Mouse (Mus musculus) G1E-ER4 (cell line): ENCODE measurements around the gene Atad3a. TPM values are rescaled to one million over a fixed set of nuclear protein-coding genes. Genes with fewer than 3 reads are reported as not detected.

ENCODE experiments used
- GATA1 ChIP-seq: IDR thresholded peaks from one replicate; pipeline ENCODE4 v1.8.0; 2012; ENCODE audit warnings: low read length, inconsistent platforms
- polyA plus RNA-seq: library from polyadenylated mRNA; stranded (reverse); fragments of >175 nt; gene quantifications from 2 replicates; pipeline ENCODE4 v1.2.3, GENCODE M21; 2012

The Atad3a gene
- polyA plus RNA-seq, 1 experiment = 88.5 TPM

DNA sequence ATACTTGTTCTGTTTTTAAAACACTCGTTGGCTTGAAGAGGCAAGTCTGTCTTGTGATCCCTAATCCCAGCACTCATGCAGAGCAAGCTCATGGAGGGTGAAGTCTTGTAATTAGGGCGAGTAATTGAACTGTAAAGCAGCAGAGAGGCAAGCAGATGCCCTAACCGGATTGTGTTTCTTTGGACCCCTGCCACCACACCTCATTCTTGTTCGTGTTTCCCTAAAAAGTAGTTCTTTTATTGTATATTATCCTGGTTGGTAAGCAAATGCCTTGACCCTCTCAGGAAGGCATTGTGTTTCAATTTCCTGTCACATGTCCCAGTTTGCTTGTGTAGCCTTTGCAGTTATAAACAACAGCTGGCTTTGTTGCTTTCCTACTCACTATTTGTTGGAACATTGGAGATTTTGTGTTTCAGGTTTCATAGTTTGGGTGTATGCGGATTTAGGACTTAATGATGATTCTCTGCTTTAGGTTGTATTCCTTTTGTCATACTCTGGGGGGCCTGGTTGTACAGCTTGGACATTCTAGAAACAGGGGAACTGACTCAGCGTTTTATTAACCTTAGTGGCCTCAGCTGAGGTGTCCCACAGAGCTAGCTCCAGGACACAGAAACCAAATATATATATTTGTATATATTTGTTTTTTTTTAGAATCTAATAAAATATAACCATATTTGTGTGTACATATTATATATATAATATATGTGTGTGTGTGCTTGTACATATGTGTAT lies 50.2 kb downstream of the Atad3a start:
- no peak for TF ChIP-seq GATA1

DNA sequence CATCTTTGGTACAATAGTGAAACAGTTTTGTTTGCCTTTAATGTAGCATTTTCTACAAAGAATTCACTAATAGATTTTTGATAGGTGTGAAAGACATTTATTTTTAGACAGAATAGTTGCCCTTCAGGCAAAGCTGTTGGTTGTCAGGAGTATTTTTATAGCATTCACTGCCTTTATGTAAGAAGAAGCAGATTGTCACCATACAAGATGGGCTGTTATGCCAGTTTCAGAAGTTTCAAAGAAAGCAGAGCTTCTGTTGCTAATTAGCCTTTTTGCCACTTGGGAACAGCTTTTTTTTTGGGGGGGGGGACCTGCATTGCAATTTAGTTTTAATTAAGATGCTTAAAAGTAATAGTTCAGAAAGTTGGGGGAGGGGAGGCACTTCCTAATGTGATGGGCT lies 51.9 kb downstream of the Atad3a start:
- no peak for TF ChIP-seq GATA1

DNA sequence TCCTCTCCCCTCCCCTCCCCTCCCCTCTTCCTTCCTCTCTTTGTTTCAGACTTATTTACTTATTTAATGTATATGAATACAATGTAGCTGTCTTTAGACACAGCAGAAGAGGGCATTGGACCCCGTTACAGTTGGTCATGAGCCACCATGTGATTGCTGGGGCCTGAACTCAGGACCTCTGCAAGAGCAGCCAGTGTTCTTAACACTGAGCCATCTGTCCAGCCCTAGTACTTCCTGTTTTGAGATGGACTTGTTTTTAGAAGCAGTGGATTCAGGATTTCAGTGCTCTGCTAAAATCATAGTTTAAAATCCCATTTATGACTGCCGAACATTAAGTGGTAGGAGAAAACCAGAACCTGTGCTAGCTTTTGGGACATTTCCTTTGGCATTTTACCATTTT lies 52.3 kb downstream of the Atad3a start:
- TF ChIP-seq GATA1 = no peak

DNA sequence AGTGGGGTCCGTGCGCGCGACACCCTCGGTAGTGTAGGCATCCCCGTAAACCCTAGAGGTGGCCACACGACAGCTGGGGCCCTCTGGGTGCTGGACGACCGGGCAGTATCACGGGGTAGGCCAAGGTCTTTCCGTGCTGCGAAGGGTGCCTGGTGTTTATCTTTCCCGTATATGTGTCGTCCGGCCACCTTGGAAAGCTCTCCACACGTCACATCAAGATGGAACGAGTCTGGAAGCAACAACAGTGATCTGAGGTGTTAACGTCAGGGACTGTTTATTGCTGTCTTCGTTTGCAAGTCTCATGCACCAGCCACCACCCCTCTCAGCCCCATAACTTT lies 55.3 kb downstream of the Atad3a start:
- no peak for TF ChIP-seq GATA1

DNA sequence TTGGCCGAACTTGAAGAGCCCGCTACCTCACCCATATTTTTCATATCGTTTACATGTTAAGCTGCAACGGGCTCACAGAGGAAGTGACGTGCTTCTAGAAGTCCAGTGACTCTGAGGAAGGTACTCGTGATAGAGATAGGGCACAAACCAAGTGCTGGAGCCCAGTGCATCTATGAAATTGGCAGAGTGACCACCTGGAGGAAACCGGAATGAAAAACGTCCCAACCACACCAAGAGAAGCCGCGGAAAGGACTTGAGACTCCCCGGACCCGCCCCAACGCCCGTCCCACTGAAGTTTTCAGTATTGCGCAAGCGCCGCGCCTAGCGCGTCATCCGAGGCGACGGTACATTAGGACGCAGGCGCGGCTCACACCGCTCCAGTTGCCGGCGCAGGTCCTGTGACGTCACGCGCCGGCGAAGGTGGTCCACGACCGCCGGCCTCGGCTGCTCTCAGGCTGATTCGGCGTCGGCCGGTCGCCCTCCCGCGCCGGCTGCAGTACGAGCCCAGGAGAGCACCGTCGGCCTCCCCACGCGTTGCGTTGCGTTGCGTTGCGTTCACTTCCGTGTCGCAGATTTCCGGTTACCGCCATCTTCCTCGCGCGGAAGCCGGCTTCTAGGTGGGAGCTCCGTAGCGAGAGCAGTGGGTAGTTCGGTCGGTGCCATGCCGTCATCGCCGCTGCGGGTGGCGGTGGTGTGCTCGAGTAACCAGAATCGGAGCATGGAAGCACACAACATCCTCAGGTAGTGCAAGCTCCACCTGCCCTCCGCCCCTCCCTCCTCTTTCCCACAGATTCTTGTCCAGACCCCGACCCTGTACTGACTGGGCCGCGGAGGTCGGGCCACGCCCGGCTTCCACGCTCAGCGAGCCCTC lies 55.9 kb downstream of the Atad3a start, which contains the start of gene Ssu72:
Gene Ssu72, plus strand, starts transcription at position 80 of the 871 bp plus-strand sequence.
- TF ChIP-seq GATA1 = no peak

DNA sequence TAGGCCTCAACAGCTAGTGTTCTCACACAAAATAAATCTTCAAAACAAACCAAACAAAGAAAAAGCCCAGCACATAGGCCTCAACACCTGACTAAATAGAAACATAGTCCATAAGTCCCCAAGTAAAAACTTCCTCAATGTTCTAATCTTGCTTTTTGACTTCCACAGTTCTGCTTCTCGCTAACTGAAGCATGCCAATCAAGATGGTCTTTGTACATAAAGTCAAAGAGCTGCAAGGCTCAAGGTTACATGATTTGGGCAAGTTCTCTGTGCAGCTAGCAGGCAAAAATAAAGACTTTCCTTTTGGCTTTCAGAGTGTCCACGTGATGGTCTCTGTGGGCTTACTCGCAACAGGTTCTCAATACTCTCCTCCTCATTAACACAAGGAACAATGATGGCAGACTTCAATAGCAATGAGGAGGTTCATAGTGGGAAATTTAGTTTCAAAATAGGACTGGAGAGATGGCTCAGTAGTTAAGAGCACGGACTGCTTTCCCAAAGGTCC lies 57.4 kb downstream of the Atad3a start:
- no peak for TF ChIP-seq GATA1

DNA sequence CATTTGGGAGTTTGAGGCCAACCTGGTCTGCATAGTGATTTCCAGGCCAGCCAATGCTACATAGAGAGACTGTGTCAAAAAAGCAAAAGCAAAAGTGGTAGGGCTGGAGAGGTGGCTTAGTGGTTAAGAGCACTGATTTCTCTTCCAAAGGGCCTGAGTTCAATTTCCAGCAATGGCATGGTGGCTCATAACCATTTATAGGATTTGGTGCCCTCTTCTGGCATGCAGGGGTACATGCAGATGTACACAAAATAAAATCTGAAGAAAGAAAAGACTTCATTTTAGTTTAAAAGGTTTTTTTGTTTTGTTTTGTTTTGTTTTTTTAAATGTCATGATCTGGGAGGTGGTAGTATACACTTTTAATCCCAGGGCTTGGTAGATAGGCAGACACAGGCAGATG lies 60.5 kb downstream of the Atad3a start:
- TF ChIP-seq GATA1 = no peak

DNA sequence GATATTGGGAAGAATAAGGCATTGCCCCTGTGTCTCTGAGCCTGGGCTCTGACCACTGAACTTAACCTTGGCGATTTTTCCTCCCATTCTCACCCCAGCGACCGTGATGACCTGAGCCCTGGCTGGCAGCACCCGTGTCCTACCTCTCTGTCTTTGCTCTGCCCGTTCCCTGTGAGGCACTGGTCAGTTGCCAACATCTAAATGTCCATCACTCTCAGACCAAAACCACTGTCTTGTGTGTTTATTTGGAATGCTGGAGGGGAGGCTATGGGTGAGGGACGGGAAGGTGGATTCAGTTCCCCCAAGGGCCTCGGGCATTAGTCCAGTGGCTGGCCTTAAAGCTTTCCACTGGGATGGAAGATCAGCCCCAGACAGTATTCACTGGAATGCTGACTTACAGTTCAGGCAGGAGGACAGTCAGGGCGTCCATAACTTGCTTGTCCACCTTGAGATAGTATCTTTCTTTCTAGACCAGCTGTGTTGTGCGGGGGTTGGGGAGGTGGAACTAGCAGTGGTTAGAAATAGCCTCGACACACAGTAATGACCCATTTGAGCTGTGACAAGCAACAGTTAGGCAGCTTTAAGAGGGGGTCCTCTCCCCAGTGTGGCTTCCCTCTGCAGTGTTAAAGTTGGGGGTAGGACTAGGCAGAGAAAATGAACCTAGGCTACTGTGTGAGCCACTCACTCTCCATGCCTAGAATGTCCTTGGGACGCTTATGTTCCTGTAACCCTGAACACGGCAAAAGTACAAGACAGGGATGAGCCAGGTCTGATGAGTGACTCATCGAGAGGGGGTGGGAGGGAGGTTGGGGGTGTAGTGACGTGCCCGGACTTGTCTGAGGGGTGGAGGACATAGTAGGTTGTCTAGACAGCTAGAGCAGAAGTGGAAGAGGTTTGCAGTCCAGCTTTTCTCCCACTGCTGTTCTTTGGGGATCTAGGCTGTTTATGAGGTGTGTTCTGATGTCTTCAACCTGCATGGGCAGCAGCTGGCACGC lies 64.3 kb downstream of the Atad3a start:
- no peak for TF ChIP-seq GATA1

DNA sequence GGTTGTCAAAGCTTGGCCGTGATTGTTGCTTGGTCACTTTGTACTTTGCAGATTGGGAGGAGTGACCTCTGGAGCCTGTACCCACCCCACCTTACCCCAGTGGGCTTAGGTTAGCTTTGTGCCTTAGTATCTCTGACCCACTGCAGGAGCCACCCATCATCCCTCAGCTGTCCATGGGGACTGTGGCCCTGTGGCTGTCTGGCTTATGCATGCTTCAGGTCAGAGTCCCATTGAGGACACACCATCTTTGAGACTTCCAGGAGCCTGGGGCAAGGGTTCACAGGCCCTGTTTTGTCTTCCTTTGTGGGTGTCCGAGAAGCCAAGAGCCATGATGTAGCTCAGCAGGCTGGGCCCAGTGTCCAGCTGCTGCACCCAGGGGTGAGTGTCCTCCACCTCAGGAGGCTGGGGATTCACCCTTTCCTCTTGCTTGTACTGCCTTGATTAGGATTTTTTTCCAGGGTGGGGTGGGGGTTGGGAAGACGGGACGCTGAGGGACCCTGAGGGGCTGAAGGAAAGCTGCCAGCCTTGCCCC lies 65.3 kb downstream of the Atad3a start:
- no peak for TF ChIP-seq GATA1

DNA sequence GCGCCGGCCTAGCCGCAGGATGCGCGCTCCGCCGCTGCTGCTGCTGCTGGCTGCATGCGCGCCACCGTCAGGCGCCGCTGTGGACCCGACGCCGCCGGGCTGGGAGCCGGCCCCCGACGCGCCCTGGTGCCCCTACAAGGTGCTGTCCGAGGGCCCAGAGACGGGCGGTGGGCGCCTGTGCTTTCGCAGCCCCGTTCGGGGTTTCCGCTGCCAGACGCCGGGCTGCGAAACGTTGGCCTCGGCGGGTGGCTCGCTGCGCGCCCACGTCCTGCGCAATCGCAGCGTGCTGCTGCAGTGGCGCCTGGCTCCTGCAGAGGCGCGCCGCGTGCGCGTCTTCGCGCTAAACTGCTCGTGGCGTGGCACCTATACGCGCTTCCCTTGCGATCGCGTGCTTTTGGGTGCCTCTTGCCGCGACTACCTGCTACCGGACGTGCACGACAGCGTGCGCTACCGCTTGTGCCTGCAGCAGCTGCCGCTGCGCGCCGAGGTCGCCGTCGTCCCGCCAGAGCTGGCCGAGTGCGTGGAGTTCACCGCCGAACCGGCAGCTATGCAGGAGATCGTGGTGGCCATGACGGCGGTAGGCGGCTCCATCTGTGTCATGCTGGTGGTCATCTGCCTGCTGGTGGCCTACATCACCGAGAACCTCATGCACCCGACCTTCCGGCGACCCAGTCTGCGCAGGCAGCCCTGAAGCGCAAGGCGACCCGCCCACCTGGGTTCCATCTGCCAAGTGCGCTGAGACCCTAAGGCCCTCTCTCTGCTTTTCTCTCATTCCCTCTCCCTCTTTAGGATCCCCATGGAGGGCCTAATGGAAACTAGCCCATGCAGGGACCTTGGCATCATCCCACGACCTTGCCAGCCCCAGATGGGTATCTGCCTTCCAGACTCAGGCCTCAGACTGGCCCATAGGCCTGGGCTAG lies 66.2 kb downstream of the Atad3a start:
- no peak for TF ChIP-seq GATA1

DNA sequence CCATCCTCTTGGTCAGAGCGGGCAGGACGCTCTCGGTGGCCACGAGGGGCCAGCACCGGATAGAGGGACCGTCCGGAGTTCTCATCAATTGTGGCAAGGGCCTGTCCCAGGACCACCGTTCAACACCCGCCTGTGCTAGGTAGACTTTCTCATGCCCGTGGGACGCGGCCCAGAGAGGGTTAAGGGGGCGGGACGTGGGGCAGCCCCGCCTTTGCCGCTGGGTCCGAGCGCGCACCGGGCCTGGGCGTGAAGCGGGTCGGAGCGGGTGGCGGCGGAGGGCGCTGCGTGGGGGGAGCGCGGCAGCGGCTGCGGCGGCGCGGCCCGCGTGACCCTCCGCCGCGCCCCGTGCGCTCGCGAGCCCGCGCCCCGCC lies 66.8 kb downstream of the Atad3a start, which contains the start of gene Fndc10:
Gene Fndc10, plus strand, starts transcription at position 232 of the 371 bp plus-strand sequence.
- TF ChIP-seq GATA1 = no peak

DNA sequence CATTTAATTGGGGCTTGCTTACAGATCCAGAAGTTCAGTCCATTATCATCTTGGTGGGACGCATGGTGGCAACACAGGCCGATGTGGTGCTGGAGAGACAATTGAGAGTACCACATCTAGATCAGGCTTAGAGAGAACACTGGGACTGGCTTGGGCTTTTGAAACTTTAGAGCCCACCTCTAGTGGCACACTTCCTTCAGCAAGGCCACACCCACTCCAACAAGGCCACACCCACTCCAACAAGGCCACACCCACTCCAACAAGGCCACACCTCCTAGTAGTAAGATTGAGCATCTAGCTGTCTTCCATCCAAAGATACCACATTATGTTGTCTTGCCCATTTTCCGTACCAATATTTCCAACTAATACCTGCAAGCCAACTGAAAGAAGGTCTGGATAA lies 68.5 kb downstream of the Atad3a start:
- TF ChIP-seq GATA1 = no peak

Other genes starting within 250 kb of the Atad3a start
- 69.0 and 74.8 TPM in 2 replicates for gene Nadk, start 198.7 kb downstream of the Atad3a start, polyA plus RNA-seq
- 2.6 TPM in 2 replicates for gene Slc35e2, start 159.7 kb downstream of the Atad3a start, polyA plus RNA-seq
- 112 and 114 TPM in 2 replicates for gene Cdk11b, start 136.2 kb downstream of the Atad3a start, polyA plus RNA-seq
- not detected in 2 replicates for gene Gm10563, start 115.7 kb downstream of the Atad3a start, polyA plus RNA-seq
- 0.08 and 0.09 TPM in 2 replicates for gene Mmp23, start 107.7 kb downstream of the Atad3a start, polyA plus RNA-seq
- 32.9 and 34.2 TPM in 2 replicates for gene Mib2, start 91.9 kb downstream of the Atad3a start, polyA plus RNA-seq
- gene Fndc10, start 66.8 kb downstream of the Atad3a start, polyA plus RNA-seq = not detected in 2 replicates
- 50.1 and 52.0 TPM in 2 replicates for gene Ssu72, start 56.3 kb downstream of the Atad3a start, polyA plus RNA-seq
- gene Tmem240, start 26.3 kb downstream of the Atad3a start, polyA plus RNA-seq = 0.73 and 0.79 TPM in 2 replicates
- gene Vwa1, start 13.6 kb upstream of the Atad3a start, polyA plus RNA-seq = 0.16 and 0.17 TPM in 2 replicates
- 0.02 and 0.06 TPM in 2 replicates for gene Tmem88b, start 24.8 kb upstream of the Atad3a start, polyA plus RNA-seq
- not detected in 2 replicates for gene Ankrd65, start 29.3 kb upstream of the Atad3a start, polyA plus RNA-seq
- 21.2 and 27.9 TPM in 2 replicates for gene Mrpl20, start 41.8 kb upstream of the Atad3a start, polyA plus RNA-seq
- 41.7 and 52.9 TPM in 2 replicates for gene Ccnl2, start 51.4 kb upstream of the Atad3a start, polyA plus RNA-seq
- 258 and 358 TPM in 2 replicates for gene Aurkaip1, start 70.2 kb upstream of the Atad3a start, polyA plus RNA-seq
- gene Mxra8, start 78.6 kb upstream of the Atad3a start, polyA plus RNA-seq = 0.04 and 0.12 TPM in 2 replicates
- gene Dvl1, start 86.3 kb upstream of the Atad3a start, polyA plus RNA-seq = 78.6 and 89.0 TPM in 2 replicates
- gene Tas1r3, start 102.3 kb upstream of the Atad3a start, polyA plus RNA-seq = 0.02 and 0.03 TPM in 2 replicates
- gene Cptp, start 108.3 kb upstream of the Atad3a start, polyA plus RNA-seq = 1.7 and 8.0 TPM in 2 replicates
- 22.3 and 26.6 TPM in 2 replicates for gene Ints11, start 108.5 kb upstream of the Atad3a start, polyA plus RNA-seq
- gene Pusl1, start 130.7 kb upstream of the Atad3a start, polyA plus RNA-seq = 266 and 325 TPM in 2 replicates
- 37.5 and 47.6 TPM in 2 replicates for gene Acap3, start 130.7 kb upstream of the Atad3a start, polyA plus RNA-seq
- 179 and 243 TPM in 2 replicates for gene Ube2j2, start 182.7 kb upstream of the Atad3a start, polyA plus RNA-seq
- 78.3 and 111 TPM in 2 replicates for gene C1qtnf12, start 201.2 kb upstream of the Atad3a start, polyA plus RNA-seq
- gene B3galt6, start 231.6 kb upstream of the Atad3a start, polyA plus RNA-seq = 6.0 and 6.1 TPM in 2 replicates
- gene Sdf4, start 231.8 kb upstream of the Atad3a start, polyA plus RNA-seq = 44.4 and 58.7 TPM in 2 replicates